ENCODE assay signal across 24 mouse cellular contexts in the genomic region with DNA sequence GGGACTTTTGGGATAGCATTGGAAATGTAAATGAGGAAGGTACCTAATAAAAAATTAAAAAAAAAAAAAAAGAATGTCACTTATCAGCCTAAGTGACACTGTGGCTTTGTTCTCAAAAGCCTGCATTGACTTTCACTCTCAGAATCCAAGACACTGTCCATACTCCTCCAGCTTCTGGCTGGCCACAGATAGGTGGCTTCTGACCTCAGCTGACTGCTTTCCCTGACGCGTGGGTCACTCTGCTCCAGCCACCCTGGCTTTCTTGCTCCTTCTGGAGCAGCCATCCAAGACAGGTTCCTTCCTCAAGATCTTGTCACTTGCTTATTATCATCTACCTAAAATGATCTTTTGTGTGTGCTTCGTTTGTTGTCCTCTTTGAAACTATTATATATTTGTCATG.
DNase-seq lines count a peak whose midpoint lies in the region; ATAC-seq lines count a peak whose summit lies in the region.
"Had no signal": no experiment of that assay in that cellular context is flagged by ENCODE, and none has a peak within 500 bp of the region (broad histone marks: within the 10 kb centered on the region; RNA-seq: fewer than 3 reads in every experiment).

No protein-coding gene starts in this region.

- H3K9me3 ChIP-seq in kidney, embryonic 14.5 days (ENCODE audit: control insufficient read depth, low read length) = no peaks in the 10 kb centered on the region
- H3K9me3 ChIP-seq in kidney, embryonic 16.5 days (ENCODE audit: low read length) = no peaks in the 10 kb centered on the region
- H3K9me3 ChIP-seq: embryonic facial prominence, embryonic 10.5 days; embryonic facial prominence, embryonic 12.5 days; forebrain, embryonic 13.5 days; forebrain, embryonic 15.5 days; G1E had no signal

- H3K4me3 ChIP-seq in kidney, embryonic 14.5 days (ENCODE audit: low read length) = no peak overlapping the region
- H3K4me3 ChIP-seq in kidney, embryonic 16.5 days (ENCODE audit: low read length) = no peak overlapping the region
- H3K4me3 ChIP-seq: embryonic facial prominence, embryonic 10.5 days; embryonic facial prominence, embryonic 12.5 days; forebrain, embryonic 13.5 days; forebrain, embryonic 15.5 days had no signal

- no peak for DNase-seq in kidney, adult 18-20 months
- DNase-seq in kidney, adult 8-10 months = no peak
- DNase-seq in testis, postnatal 14 days (ENCODE audit: low spot score) = peak; percentile 6
- no peak for DNase-seq in testis, postnatal 10 days (ENCODE audit: low spot score)
- DNase-seq: adrenal gland, adult 8-10 months; adrenal gland, postnatal 14 days; adrenal gland, postnatal 36 days; B cell, adult 2 months; cerebellum, adult 11-12 months; cerebellum, adult 2 months; cerebellum, adult 9-10 months; cerebellum, postnatal 10 days; cerebellum, postnatal 25 days had no signal

- no peaks in the 10 kb centered on the region for H3K27me3 ChIP-seq in kidney, embryonic 14.5 days (ENCODE audit: control insufficient read depth, insufficient read depth, low read length)
- no peaks in the 10 kb centered on the region for H3K27me3 ChIP-seq in kidney, embryonic 16.5 days (ENCODE audit: insufficient read depth, low read length)
- H3K27me3 ChIP-seq: CH12.LX; embryonic facial prominence, embryonic 12.5 days; forebrain, embryonic 13.5 days; forebrain, embryonic 15.5 days; Patski had no signal

- H3K36me3 ChIP-seq in kidney, embryonic 14.5 days (ENCODE audit: control insufficient read depth, insufficient read depth, low read length) = no peaks in the 10 kb centered on the region
- H3K36me3 ChIP-seq in kidney, embryonic 16.5 days (ENCODE audit: insufficient read depth, low read length) = no peaks in the 10 kb centered on the region
- H3K36me3 ChIP-seq: embryonic facial prominence, embryonic 10.5 days; embryonic facial prominence, embryonic 12.5 days; forebrain, embryonic 15.5 days; G1E had no signal

- H3K9ac ChIP-seq in kidney, embryonic 14.5 days (ENCODE audit: low read depth, low read length) = no peak overlapping the region
- H3K9ac ChIP-seq in kidney, embryonic 16.5 days (replicated peaks; ENCODE audit: low read length) = no peak overlapping the region
- H3K9ac ChIP-seq: embryonic facial prominence, embryonic 12.5 days; forebrain, embryonic 13.5 days; forebrain, embryonic 15.5 days had no signal

- H3K27ac ChIP-seq in kidney, embryonic 14.5 days (ENCODE audit: low read depth, low read length) = no peak overlapping the region
- H3K27ac ChIP-seq in kidney, embryonic 16.5 days (ENCODE audit: low read length) = no peak overlapping the region
- H3K27ac ChIP-seq: embryonic facial prominence, embryonic 10.5 days; embryonic facial prominence, embryonic 12.5 days; forebrain, embryonic 13.5 days; forebrain, embryonic 15.5 days had no signal

- no peak overlapping the region for H3K4me2 ChIP-seq in kidney, embryonic 14.5 days (replicated peaks; ENCODE audit: low read depth, low read length)
- no peak overlapping the region for H3K4me2 ChIP-seq in kidney, embryonic 16.5 days (replicated peaks; ENCODE audit: low read depth, low read length)
- H3K4me2 ChIP-seq: embryonic facial prominence, embryonic 12.5 days; forebrain, embryonic 13.5 days; forebrain, embryonic 15.5 days had no signal

- ATAC-seq in kidney, embryonic 14.5 days (ENCODE audit: low FRiP score, low TSS enrichment) = 0 out of 2 replicates have a peak, but pooled peaks have one; percentile 32
- ATAC-seq in kidney, embryonic 16.5 days (ENCODE audit: low FRiP score, low TSS enrichment) = 0 out of 2 replicates have a peak, but pooled peaks have one; percentile 63
- ATAC-seq: activated CD4-positive, CD25-positive, alpha-beta regulatory T cell, adult 4 months; CD4-positive, CD25-positive, alpha-beta regulatory T cell, adult 4 months; forebrain, embryonic 13.5 days; forebrain, embryonic 15.5 days; Patski had no signal

- no peaks in the 10 kb centered on the region for H3K4me1 ChIP-seq in kidney, embryonic 14.5 days (ENCODE audit: control insufficient read depth, insufficient read depth, low read length)
- no peaks in the 10 kb centered on the region for H3K4me1 ChIP-seq in kidney, embryonic 16.5 days (ENCODE audit: insufficient read depth, low read length)
- H3K4me1 ChIP-seq: embryonic facial prominence, embryonic 10.5 days; embryonic facial prominence, embryonic 12.5 days; forebrain, embryonic 13.5 days; forebrain, embryonic 15.5 days had no signal

- 34% methylated on average over 3 of the region's 3 CpGs for WGBS in kidney, embryonic 14.5 days
- WGBS in kidney, embryonic 16.5 days = 34% methylated on average over 3 of the region's 3 CpGs
